18 mouse cellular contexts compared by ENCODE assay signal in genomic region chr11:29376635-29377034, GRCm38 (mm10). TPM values are rescaled to one million over a fixed set of nuclear protein-coding genes. Genes with fewer than 3 reads are reported as not detected.
DNase-seq lines count a peak whose midpoint lies in the region; ATAC-seq and TF ChIP-seq lines count a peak whose summit lies in the region.
"Had no signal": no experiment of that assay in that cellular context is flagged by ENCODE, and none has a peak within 500 bp of the region (broad histone marks: within the 10 kb centered on the region; RNA-seq: fewer than 3 reads in every experiment).

No protein-coding gene starts in this region.

- H3K27me3 ChIP-seq in forebrain, embryonic 13.5 days: no peaks in the 10 kb centered on the region
- H3K27me3 ChIP-seq in forebrain, embryonic 10.5 days (ENCODE audit: poor library complexity, severe bottlenecking): no peaks in the 10 kb centered on the region
- no peaks in the 10 kb centered on the region for H3K27me3 ChIP-seq in hindbrain, embryonic 13.5 days
- no peaks in the 10 kb centered on the region for H3K27me3 ChIP-seq in midbrain, postnatal 0 days (ENCODE audit: insufficient read depth, low read length)
- H3K27me3 ChIP-seq: limb, embryonic 15.5 days; stomach, embryonic 15.5 days had no signal

- peak overlapping the region; percentile 46; the same call in 1 of the 2 replicates for H3K4me2 ChIP-seq in forebrain, embryonic 13.5 days
- peak overlapping the region; percentile 86 for H3K4me2 ChIP-seq in hindbrain, embryonic 13.5 days
- H3K4me2 ChIP-seq in midbrain, postnatal 0 days (ENCODE audit: low read depth, low read length, poor library complexity, severe bottlenecking): peak overlapping the region; percentile 34

- peaks cover 16% of the 10 kb centered on the region for H3K4me1 ChIP-seq in forebrain, embryonic 13.5 days
- peaks cover 20% of the 10 kb centered on the region for H3K4me1 ChIP-seq in forebrain, embryonic 10.5 days
- H3K4me1 ChIP-seq in hindbrain, embryonic 13.5 days (replicated peaks): peaks cover 28% of the 10 kb centered on the region
- no peaks in the 10 kb centered on the region; the same call in 1 of the 2 replicates for H3K4me1 ChIP-seq in midbrain, postnatal 0 days (ENCODE audit: insufficient read depth, low read length)
- H3K4me1 ChIP-seq: stomach, embryonic 15.5 days had no signal

- no peak overlapping the region for H3K9ac ChIP-seq in forebrain, embryonic 13.5 days
- H3K9ac ChIP-seq in hindbrain, embryonic 13.5 days: no peak overlapping the region
- H3K9ac ChIP-seq in midbrain, postnatal 0 days (replicated peaks; ENCODE audit: low read length, poor library complexity, severe bottlenecking): no peak overlapping the region
- H3K9ac ChIP-seq: limb, embryonic 15.5 days; stomach, embryonic 15.5 days had no signal

- no peak for ATAC-seq in forebrain, embryonic 13.5 days
- no peak for ATAC-seq in hindbrain, embryonic 13.5 days (ENCODE audit: low FRiP score)
- no peak for ATAC-seq in midbrain, postnatal 0 days (ENCODE audit: low FRiP score)

- TF ChIP-seq CTCF in midbrain, postnatal 0 days (IDR thresholded peaks at IDR 0.05): no peak

- no peak for DNase-seq in forebrain, embryonic 10.5 days (ENCODE audit: extremely low spot score, low spot score)
- DNase-seq in A20 (ENCODE audit: low read depth, low spot score): peak; percentile 33
- DNase-seq in midbrain, postnatal 0 days (ENCODE audit: low spot score): no peak
- no peak for DNase-seq in gastrocnemius, postnatal 10 days
- no peak for DNase-seq in adrenal gland, adult 18-20 months (ENCODE audit: low spot score in 2 of 2)
- DNase-seq in kidney, adult 11 months: no peak
- DNase-seq: adrenal gland, postnatal 25 days; cerebellum, adult 18-20 months; gastrocnemius, postnatal 25 days; kidney, adult 9 months; kidney, postnatal 36 days; lung, postnatal 14 days; spleen, adult 18-20 months had no signal

- H3K4me3 ChIP-seq in forebrain, embryonic 13.5 days: 0 out of 2 replicates have a peak overlapping the region, but pooled peaks have one; percentile 16
- no peak overlapping the region; the same call in 1 of the 2 replicates for H3K4me3 ChIP-seq in forebrain, embryonic 10.5 days
- peak overlapping the region; percentile 23 for H3K4me3 ChIP-seq in hindbrain, embryonic 13.5 days
- H3K4me3 ChIP-seq in midbrain, postnatal 0 days (ENCODE audit: low read depth, low read length): peak overlapping the region; percentile 18; the same call in 1 of the 2 replicates
- H3K4me3 ChIP-seq: stomach, embryonic 15.5 days had no signal

- H3K9me3 ChIP-seq in forebrain, embryonic 13.5 days (replicated peaks): no peaks in the 10 kb centered on the region
- no peaks in the 10 kb centered on the region for H3K9me3 ChIP-seq in forebrain, embryonic 10.5 days
- H3K9me3 ChIP-seq in hindbrain, embryonic 13.5 days: no peaks in the 10 kb centered on the region
- H3K9me3 ChIP-seq in midbrain, postnatal 0 days (ENCODE audit: low read length): no peaks in the 10 kb centered on the region
- H3K9me3 ChIP-seq: embryonic facial prominence, embryonic 10.5 days; limb, embryonic 15.5 days; stomach, embryonic 15.5 days had no signal

- H3K27ac ChIP-seq in forebrain, embryonic 13.5 days: no peak overlapping the region
- no peak overlapping the region for H3K27ac ChIP-seq in forebrain, embryonic 10.5 days
- no peak overlapping the region for H3K27ac ChIP-seq in hindbrain, embryonic 13.5 days
- no peak overlapping the region for H3K27ac ChIP-seq in midbrain, postnatal 0 days (ENCODE audit: low read depth, low read length)
- H3K27ac ChIP-seq: embryonic facial prominence, embryonic 10.5 days; limb, embryonic 15.5 days; stomach, embryonic 15.5 days had no signal

- H3K36me3 ChIP-seq in forebrain, embryonic 13.5 days (ENCODE audit: poor library complexity, severe bottlenecking): peaks cover 10% of the 10 kb centered on the region
- H3K36me3 ChIP-seq in forebrain, embryonic 10.5 days (replicated peaks): peaks cover 19% of the 10 kb centered on the region
- H3K36me3 ChIP-seq in hindbrain, embryonic 13.5 days: peaks cover 6% of the 10 kb centered on the region
- H3K36me3 ChIP-seq in midbrain, postnatal 0 days (ENCODE audit: insufficient read depth, low read length): no peaks in the 10 kb centered on the region
- H3K36me3 ChIP-seq: limb, embryonic 15.5 days; stomach, embryonic 15.5 days had no signal

- WGBS in forebrain, embryonic 13.5 days: 79% methylated on average over 2 of the region's 2 CpGs
- 88% methylated on average over 2 of the region's 2 CpGs for WGBS in forebrain, embryonic 10.5 days
- 84% methylated on average over 2 of the region's 2 CpGs for WGBS in hindbrain, embryonic 13.5 days
- WGBS in midbrain, postnatal 0 days: 77% methylated on average over 2 of the region's 2 CpGs

RNA-seq across cellular contexts. Expression of gene Ccdc88a, which starts 3.2 kb away (rescaled TPM):
- 75.2 and 80.6 TPM in 2 replicates for polyA plus RNA-seq in forebrain, embryonic 13.5 days (2015; fragmentation: Nextera tagmentation; extraction: Ambion mirVana)
- polyA plus RNA-seq in forebrain, embryonic 10.5 days (2016; fragmentation: Nextera tagmentation; extraction: Ambion mirVana): 36.5 and 38.6 TPM in 2 replicates
- 72.7 and 77.0 TPM in 2 replicates for polyA plus RNA-seq in hindbrain, embryonic 13.5 days (2015; fragmentation: Nextera tagmentation; extraction: Ambion mirVana)
- 74.5 and 91.3 TPM in 2 replicates for total RNA-seq in midbrain, postnatal 0 days (2014; rRNA removed)
- 72.8 and 89.2 TPM in 2 replicates for polyA plus RNA-seq in midbrain, postnatal 0 days (2015; fragmentation: Nextera tagmentation; extraction: Ambion mirVana)
- 10 to 100 TPM; 14.1 to 19.7 TPM for total RNA-seq in gastrocnemius, postnatal 10 days (2021)
- 10 to 100 TPM in 1 of 2 experiments, 1 to 10 TPM in 1; 9.2 to 10.2 TPM for total RNA-seq in adrenal gland, adult 18-20 months (2021)

Comparison
In these comparisons a context has a peak if more than half of its experiments do, and no peak if none do; other contexts are left out.
1. H3K4me2 ChIP-seq: peak in every context shown above with its lines; median percentile 86 in hindbrain, embryonic 13.5 days; 46 in forebrain, embryonic 13.5 days; 34 in midbrain, postnatal 0 days.